Mouse (Mus musculus): Measurements from ENCODE around the gene Fbxo11. TPM values are rescaled to one million over a fixed set of nuclear protein-coding genes. Genes with fewer than 3 reads are reported as not detected.
"Not testable (repeated sequence)": the region's sequence is repeated elsewhere in the genome, so short reads cannot be mapped to it uniquely, and the experiment has no call there.

Gene Fbxo11
- total and polyA plus RNA-seq, 3 experiments = 9.1 to 63.4 (median 49.6) TPM

DNA sequence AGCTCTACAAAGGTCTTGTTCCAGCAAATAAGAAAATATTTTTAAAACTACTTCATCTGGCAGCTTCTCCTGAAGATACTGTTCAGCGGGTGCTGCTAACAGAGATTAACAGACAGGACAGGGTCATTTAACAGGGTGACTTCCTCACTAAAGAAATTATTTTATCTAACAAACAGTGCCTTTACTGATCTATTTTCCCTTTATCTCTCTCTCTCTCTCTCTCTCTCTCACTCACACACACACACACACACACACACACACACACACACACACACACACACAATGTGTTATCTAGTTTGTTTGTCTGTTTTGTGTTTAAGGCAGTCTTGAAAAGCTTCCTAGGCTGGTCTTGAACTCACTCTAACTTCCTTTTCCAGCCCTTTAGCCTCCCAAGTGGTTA lies 50.6 kb downstream of the Fbxo11 start:
- DNase-seq = no peak

DNA sequence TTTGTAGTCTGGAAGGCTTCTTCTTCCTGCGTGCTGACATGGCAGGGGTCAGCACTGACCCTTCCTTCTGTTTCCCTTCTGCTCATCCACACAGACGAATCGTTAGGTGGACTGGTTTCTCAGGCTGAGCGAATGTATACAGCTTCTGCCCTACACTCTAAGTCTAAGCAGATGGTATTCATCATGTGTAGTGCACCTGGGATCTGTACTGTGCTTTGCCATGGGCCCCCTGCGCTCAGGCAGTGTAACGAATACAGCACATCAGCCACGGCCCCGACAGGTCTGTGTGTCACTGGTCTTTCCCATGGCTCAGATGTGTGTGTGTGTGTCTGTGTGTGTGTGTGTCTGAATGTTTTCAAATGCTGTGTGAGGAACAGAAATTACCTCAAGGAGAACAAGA lies 58.1 kb downstream of the Fbxo11 start:
- no peak for DNase-seq

DNA sequence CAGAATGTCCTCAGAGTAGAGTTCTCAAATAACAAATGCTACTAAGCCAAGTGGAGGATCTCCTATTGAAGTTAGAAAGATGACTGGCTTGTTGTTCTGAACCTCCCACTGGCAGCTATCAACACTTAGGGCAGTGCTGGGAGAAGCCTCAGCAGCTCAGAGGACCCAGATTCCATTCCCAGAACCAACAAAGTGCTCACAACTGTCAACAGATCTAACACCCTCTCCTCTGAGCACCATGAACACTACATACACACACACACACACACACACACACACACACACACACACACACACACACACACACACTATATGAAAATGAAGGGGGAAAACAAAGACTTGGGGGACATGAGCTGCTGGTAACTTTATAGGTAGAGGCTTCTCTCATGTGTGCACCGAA lies 60.2 kb downstream of the Fbxo11 start:
- DNase-seq = no peak

DNA sequence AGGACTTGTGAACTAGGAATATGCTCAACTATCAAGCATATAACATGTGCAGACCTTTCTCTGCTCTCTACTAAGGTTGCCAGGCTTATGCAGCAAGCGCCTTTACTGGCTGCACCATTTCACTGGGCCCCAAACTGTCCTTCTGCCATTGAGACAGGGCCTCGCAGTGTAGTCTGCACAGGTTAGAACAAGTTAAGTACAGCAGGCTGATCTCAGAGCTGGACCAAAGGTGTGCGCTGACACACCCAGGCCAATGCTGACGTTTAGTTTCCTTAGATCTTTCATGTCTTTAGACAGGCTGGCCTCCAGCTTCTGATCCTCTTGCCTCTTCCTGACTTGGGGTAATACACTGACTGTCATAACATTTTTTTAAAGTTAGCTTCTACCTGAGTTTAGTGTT lies 67.3 kb downstream of the Fbxo11 start:
- no peak for DNase-seq

DNA sequence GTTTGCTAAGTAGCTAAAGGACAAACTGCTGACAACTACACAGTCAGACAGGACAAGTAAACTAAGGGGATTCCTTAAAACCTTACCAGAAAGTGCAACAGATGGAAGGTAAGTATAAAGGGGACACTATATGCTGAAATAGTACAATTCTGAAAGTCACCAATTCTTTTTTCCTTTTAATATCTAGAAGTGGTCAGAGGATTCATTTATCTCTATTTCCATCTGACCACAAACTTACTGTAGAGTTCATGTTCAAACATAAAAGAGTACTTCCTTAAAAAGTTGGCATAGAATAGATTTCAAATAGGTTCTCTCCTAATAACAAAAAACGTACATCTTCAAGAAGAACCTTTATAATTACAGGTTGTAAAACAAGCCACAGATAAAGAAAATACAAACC lies 71.8 kb downstream of the Fbxo11 start:
- DNase-seq = no peak

DNA sequence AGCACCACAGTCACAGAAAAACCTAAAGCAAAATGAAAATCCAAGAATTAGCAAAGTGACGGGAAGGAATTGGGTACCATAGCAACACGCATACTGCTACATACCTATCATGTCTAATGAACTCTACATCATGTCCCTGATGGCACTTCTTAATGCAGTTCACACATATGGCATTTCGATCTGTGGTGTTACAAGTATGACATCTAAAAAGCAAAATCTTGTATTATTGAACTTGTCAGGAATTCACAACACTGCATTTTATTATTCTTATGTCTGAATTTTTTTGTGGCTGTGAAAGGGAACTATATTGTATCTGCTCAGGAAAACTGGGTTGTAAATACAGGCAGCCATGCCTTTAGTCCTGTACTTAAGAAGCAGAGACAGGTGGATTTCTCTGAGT lies 72.9 kb downstream of the Fbxo11 start:
- DNase-seq = no peak

- no peak for DNase-seq
Observed at GRCm38 (mm10) chr17:87987507-87987906, 77.6 kb downstream of the Fbxo11 start.

- DNase-seq = no peak
Observed at GRCm38 (mm10) chr17:87985916-87986315, 79.2 kb downstream of the Fbxo11 start.

GRCm38 (mm10) chr17:87984440-87985214 lies 80.5 kb downstream of the Fbxo11 start:
- no peak for DNase-seq

DNA sequence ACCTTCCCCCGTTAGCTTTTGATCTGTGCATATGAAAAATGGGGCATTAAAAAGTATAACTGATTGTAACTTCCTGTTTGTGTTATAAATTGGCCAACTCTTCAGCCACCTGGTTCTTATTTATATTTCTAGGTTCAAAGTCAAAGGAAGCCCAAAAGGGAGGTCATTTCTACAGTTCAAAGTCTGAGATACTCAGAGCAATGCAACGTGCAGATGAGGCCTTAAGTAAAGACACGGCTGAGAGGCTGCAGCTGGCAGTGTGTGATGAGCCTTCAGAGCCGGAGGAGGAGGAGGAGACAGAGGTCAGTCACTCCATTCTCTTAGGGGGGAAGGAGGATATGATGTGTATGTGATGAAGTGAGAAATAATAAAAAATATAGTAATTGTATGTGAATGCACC lies 81.8 kb downstream of the Fbxo11 start:
- DNase-seq = no peak

DNA sequence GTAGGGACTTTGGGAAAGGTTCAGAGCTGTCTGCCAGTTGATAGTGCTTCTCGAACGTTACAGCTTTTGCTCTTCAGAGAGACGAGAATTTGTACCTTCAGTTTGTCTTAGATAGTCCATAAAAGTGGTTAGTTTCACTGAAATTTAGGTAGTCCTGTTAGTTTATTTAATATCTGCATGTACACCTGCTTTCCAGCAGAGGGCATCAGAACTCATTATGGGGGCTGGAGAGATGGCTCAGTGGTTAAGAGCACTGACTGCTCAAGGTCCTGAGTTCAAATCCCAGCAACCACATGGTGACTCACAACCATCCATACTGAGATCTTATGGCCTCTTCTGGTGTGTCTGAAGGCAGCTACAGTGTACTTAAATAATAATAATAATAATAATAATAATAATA lies 83.0 kb downstream of the Fbxo11 start:
- no peak for DNase-seq

DNA sequence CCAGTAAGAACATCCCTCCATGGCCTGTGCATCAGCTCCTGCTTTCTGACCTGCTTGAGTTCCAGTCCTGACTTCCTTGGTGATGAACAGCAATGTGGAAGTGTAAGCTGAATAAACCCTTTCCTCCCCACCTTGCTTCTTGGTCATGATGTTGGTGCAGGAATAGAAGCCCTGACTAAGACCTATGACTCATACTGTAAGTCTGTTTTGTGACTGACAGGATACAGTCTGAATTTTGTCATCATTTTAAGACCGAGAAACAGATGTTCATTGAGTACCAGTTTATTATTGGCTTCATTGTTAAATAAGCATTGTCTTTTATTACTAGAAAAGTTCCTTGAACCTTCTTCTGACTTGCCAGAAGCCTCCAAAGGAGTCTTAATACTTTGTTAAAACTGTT lies 85.4 kb downstream of the Fbxo11 start:
- not testable (repeated sequence) for DNase-seq

GRCm38 (mm10) chr17:87976927-87977326 lies 88.2 kb downstream of the Fbxo11 start:
- not testable (repeated sequence) for DNase-seq

DNA sequence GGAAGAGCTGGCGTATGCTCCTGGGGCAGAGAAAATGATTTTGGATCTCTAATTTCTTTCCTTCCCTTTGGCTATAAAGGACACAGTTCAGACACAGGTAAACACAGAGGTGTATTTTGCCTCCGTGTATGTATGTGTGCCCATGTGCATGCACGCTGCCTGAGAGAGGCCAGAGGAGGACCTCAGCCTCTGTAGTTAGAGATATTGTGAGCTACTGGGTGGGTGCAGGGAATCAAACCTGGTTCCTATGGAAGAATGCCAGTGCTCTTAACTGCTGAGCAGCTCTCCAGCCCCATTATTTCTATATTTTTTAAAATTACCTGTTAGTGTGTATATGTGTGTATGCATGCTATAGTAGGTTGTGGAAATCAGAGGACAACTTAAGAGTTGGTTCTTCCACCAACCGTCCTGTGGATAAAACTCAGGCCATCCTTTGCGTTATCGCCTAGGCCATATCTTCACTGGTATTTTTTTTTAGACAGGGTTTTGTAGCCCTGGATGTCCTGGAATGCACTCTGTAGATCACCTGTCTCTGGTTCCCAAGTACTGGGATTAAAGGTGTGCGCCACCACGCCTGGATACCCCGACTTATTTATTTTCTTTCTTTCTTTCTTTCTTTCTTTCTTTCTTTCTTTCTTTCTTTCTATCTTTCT lies 88.8 kb downstream of the Fbxo11 start:
- DNase-seq = no peak

GRCm38 (mm10) chr17:87975229-87975853 lies 89.8 kb downstream of the Fbxo11 start:
- DNase-seq = peak; percentile 83

GRCm38 (mm10) chr17:87974629-87975228 lies 90.4 kb downstream of the Fbxo11 start, which contains the start of gene Msh6:
Gene Msh6 (plus strand): TSS chr17:87975062.
- DNase-seq = peak; percentile 93

DNA sequence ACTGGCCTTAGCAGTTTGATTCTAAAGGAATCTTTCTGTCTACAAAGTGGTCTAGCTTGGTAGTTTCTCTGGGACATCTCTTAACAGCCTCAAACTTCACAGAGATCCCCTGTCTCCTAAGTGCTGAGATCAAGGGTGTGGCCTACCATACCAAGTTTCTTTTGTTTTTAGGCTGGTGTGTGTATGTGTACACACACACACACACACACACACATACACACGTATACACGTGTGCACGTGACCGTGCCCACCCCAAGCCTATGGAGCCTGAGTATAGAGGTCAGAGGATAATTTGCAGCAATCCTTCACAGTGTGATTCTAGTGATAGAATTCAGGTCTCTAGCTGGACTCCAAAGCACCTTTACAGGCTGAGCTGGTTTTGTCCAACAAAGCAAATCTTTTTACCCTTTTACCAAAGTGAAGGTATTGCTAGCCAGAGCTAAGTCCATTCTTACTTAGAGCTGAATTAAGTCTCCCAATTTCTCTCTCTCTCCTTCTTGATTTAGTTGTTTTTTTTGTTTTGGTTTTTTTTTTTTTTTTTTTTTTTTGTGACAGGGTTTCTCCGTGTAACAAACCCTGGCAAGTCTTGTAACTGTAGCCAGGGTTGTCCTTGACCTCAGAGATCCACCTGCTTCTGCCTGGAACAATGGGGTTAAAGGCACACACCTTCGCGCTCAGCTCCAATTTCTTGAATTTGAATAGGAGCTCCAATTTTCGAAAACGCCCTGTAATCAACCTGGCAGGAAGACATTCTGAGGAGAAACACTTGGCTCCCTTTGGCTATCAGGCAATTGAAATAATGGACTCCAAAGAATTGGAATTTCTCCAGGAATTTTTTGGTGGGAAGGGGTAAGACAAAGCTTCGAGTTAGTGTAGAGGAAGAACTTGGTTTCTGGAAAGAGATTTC lies 91.6 kb downstream of the Fbxo11 start:
- no peak for DNase-seq

GRCm38 (mm10) chr17:87972856-87973255 lies 92.2 kb downstream of the Fbxo11 start:
- DNase-seq = no peak

DNA sequence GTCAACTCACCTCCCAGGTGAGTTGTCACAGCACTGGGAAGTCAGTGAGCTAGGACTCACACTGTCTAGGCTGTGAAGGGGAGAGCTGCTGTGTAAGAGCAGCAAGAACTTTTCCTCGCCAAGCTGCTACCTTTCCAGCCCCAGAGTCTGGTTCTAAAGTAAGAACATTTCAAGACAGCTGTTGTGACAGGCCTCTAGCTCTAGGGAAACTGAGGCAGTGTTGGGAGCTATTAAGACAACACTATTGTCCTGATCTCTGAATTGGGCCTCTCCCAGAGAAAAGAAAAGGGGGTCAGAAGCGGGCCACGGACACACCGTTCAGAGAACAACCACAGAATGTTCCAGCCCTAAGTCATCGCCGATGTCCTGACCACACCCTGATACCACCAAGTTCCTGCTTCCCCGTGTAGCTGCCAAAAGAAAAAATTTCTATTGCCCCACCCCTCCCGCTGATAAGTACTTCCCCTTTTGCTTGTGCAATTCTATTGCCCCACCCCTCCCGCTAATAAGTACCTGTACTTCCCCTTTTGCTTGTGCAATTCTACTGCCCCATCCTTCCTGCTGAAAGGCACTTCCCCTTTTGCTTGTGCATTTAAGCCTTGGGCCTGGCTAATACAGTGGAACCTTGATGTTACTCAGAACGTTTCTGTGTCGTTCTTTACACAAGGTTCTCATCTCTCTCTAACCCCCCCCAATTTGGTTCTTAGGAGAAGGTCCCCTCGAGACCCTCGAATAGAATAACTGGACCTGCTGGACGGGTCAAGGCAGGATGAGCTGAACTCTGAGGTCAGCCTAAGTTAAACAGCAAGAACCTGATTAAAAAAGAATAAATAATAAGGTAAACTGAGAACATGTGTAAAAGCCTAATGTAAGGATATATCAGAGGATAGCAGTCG lies 93.1 kb downstream of the Fbxo11 start:
- DNase-seq = not testable (repeated sequence)

- not testable (repeated sequence) for DNase-seq
Observed at GRCm38 (mm10) chr17:87968483-87968926, 96.6 kb downstream of the Fbxo11 start.
